Mouse (Mus musculus): ENCODE measurements around the gene Aldh6a1. TPM values are rescaled to one million over a fixed set of nuclear protein-coding genes. Genes with fewer than 3 reads are reported as not detected.

Aldh6a1 gene
- polyA plus RNA-seq, 1 experiment from 2014 or later: 31.4 TPM

GRCm38 (mm10) chr12:84398629-84399028 is 52.2 kb downstream of the Aldh6a1 start:
- no peak overlapping the region for H3K4me3 ChIP-seq (ENCODE audit: low read depth, low read length)
- WGBS: 83% methylated on average over 5 of the region's 5 CpGs
- ATAC-seq (replicated peaks; ENCODE audit: insufficient number of reproducible peaks, low FRiP score, low TSS enrichment, low read depth) (no peak), DNase-seq (ENCODE audit: low spot score) (no peak)
- no peaks in the 10 kb centered on the region for H3K36me3 ChIP-seq (replicated peaks; ENCODE audit: control insufficient read depth, insufficient read depth, low read depth, low read length)
- H3K4me1 ChIP-seq (ENCODE audit: control insufficient read depth, insufficient read depth, low read length): no peaks in the 10 kb centered on the region
- no peak overlapping the region for H3K9ac ChIP-seq (replicated peaks; ENCODE audit: low read length)
- H3K27me3 ChIP-seq (ENCODE audit: control insufficient read depth, insufficient read depth, low read length): no peaks in the 10 kb centered on the region
- no peaks in the 10 kb centered on the region for H3K9me3 ChIP-seq (replicated peaks; ENCODE audit: control insufficient read depth, low read length)
- no peak overlapping the region for H3K27ac ChIP-seq (replicated peaks; ENCODE audit: low read depth, low read length)
- H3K4me2 ChIP-seq (ENCODE audit: low read depth, low read length): no peak overlapping the region

GRCm38 (mm10) chr12:84397685-84398084 is 53.1 kb downstream of the Aldh6a1 start:
- DNase-seq (ENCODE audit: low spot score) (no peak), ATAC-seq (replicated peaks; ENCODE audit: insufficient number of reproducible peaks, low FRiP score, low TSS enrichment, low read depth) (no peak)
- Histone ChIP-seq H3K9me3 (replicated peaks; ENCODE audit: control insufficient read depth, low read length) (no peaks in the 10 kb centered on the region), H3K27ac (replicated peaks; ENCODE audit: low read depth, low read length) (no peak overlapping the region), H3K9ac (replicated peaks; ENCODE audit: low read length) (no peak overlapping the region), H3K36me3 (replicated peaks; ENCODE audit: control insufficient read depth, insufficient read depth, low read depth, low read length) (no peaks in the 10 kb centered on the region), H3K4me2 (ENCODE audit: low read depth, low read length) (no peak overlapping the region), H3K4me3 (ENCODE audit: low read depth, low read length) (no peak overlapping the region), H3K4me1 (ENCODE audit: control insufficient read depth, insufficient read depth, low read length) (no peaks in the 10 kb centered on the region), H3K27me3 (ENCODE audit: control insufficient read depth, insufficient read depth, low read length) (no peaks in the 10 kb centered on the region)

- ATAC-seq (replicated peaks; ENCODE audit: insufficient number of reproducible peaks, low FRiP score, low TSS enrichment, low read depth) (peak; percentile 56; the same call in 1 of the 2 replicates), DNase-seq (ENCODE audit: low spot score) (no peak)
- Histone ChIP-seq H3K4me2 (ENCODE audit: low read depth, low read length) (no peak overlapping the region), H3K36me3 (replicated peaks; ENCODE audit: control insufficient read depth, insufficient read depth, low read depth, low read length) (no peaks in the 10 kb centered on the region), H3K9me3 (replicated peaks; ENCODE audit: control insufficient read depth, low read length) (no peaks in the 10 kb centered on the region), H3K4me3 (ENCODE audit: low read depth, low read length) (no peak overlapping the region), H3K27ac (replicated peaks; ENCODE audit: low read depth, low read length) (no peak overlapping the region), H3K4me1 (ENCODE audit: control insufficient read depth, insufficient read depth, low read length) (no peaks in the 10 kb centered on the region), H3K9ac (replicated peaks; ENCODE audit: low read length) (no peak overlapping the region), H3K27me3 (ENCODE audit: control insufficient read depth, insufficient read depth, low read length) (no peaks in the 10 kb centered on the region)
- WGBS: 84% methylated on average over 14 of the region's 14 CpGs
These were observed 53.7 kb downstream of the Aldh6a1 start for GRCm38 (mm10) chr12:84396947-84397679.

- ATAC-seq (replicated peaks; ENCODE audit: insufficient number of reproducible peaks, low FRiP score, low TSS enrichment, low read depth) (no peak), DNase-seq (ENCODE audit: low spot score) (no peak)
- Histone ChIP-seq H3K4me3 (ENCODE audit: low read depth, low read length) (no peak overlapping the region), H3K27me3 (ENCODE audit: control insufficient read depth, insufficient read depth, low read length) (no peaks in the 10 kb centered on the region), H3K27ac (replicated peaks; ENCODE audit: low read depth, low read length) (no peak overlapping the region), H3K4me2 (ENCODE audit: low read depth, low read length) (no peak overlapping the region), H3K9ac (replicated peaks; ENCODE audit: low read length) (no peak overlapping the region), H3K4me1 (ENCODE audit: control insufficient read depth, insufficient read depth, low read length) (no peaks in the 10 kb centered on the region), H3K9me3 (replicated peaks; ENCODE audit: control insufficient read depth, low read length) (no peaks in the 10 kb centered on the region), H3K36me3 (replicated peaks; ENCODE audit: control insufficient read depth, insufficient read depth, low read depth, low read length) (no peaks in the 10 kb centered on the region)
- whole genome bisulfite sequencing: 93% methylated on average over 5 of the region's 5 CpGs
These were observed 57.0 kb downstream of the Aldh6a1 start for GRCm38 (mm10) chr12:84393847-84394246.

- DNase-seq (ENCODE audit: low spot score) (no peak), ATAC-seq (replicated peaks; ENCODE audit: insufficient number of reproducible peaks, low FRiP score, low TSS enrichment, low read depth) (no peak)
- Histone ChIP-seq H3K4me1 (ENCODE audit: control insufficient read depth, insufficient read depth, low read length) (no peaks in the 10 kb centered on the region), H3K9me3 (replicated peaks; ENCODE audit: control insufficient read depth, low read length) (no peaks in the 10 kb centered on the region), H3K9ac (replicated peaks; ENCODE audit: low read length) (no peak overlapping the region), H3K4me3 (ENCODE audit: low read depth, low read length) (no peak overlapping the region), H3K4me2 (ENCODE audit: low read depth, low read length) (no peak overlapping the region), H3K27ac (replicated peaks; ENCODE audit: low read depth, low read length) (no peak overlapping the region), H3K27me3 (ENCODE audit: control insufficient read depth, insufficient read depth, low read length) (no peaks in the 10 kb centered on the region), H3K36me3 (replicated peaks; ENCODE audit: control insufficient read depth, insufficient read depth, low read depth, low read length) (no peaks in the 10 kb centered on the region)
- 98% methylated on average over 4 of the region's 4 CpGs for WGBS
These were observed 58.1 kb downstream of the Aldh6a1 start for GRCm38 (mm10) chr12:84392681-84393080.

GRCm38 (mm10) chr12:84390336-84390735 is 60.5 kb downstream of the Aldh6a1 start:
- H3K9ac ChIP-seq (replicated peaks; ENCODE audit: low read length): no peak overlapping the region
- no peak overlapping the region for H3K27ac ChIP-seq (replicated peaks; ENCODE audit: low read depth, low read length)
- H3K4me3 ChIP-seq (ENCODE audit: low read depth, low read length): no peak overlapping the region
- H3K4me1 ChIP-seq (ENCODE audit: control insufficient read depth, insufficient read depth, low read length): no peaks in the 10 kb centered on the region
- ATAC-seq (replicated peaks; ENCODE audit: insufficient number of reproducible peaks, low FRiP score, low TSS enrichment, low read depth): no peak
- H3K27me3 ChIP-seq (ENCODE audit: control insufficient read depth, insufficient read depth, low read length): no peaks in the 10 kb centered on the region
- no peaks in the 10 kb centered on the region for H3K36me3 ChIP-seq (replicated peaks; ENCODE audit: control insufficient read depth, insufficient read depth, low read depth, low read length)
- H3K4me2 ChIP-seq (ENCODE audit: low read depth, low read length): no peak overlapping the region
- no peak for DNase-seq (ENCODE audit: low spot score)
- 82% methylated on average over 6 of the region's 6 CpGs for WGBS
- H3K9me3 ChIP-seq (replicated peaks; ENCODE audit: control insufficient read depth, low read length): no peaks in the 10 kb centered on the region

- no peaks in the 10 kb centered on the region for H3K27me3 ChIP-seq (ENCODE audit: control insufficient read depth, insufficient read depth, low read length)
- no peak overlapping the region for H3K27ac ChIP-seq (replicated peaks; ENCODE audit: low read depth, low read length)
- ATAC-seq (replicated peaks; ENCODE audit: insufficient number of reproducible peaks, low FRiP score, low TSS enrichment, low read depth) (no peak), DNase-seq (ENCODE audit: low spot score) (no peak)
- H3K9me3 ChIP-seq (replicated peaks; ENCODE audit: control insufficient read depth, low read length): no peaks in the 10 kb centered on the region
- H3K4me2 ChIP-seq (ENCODE audit: low read depth, low read length): no peak overlapping the region
- 73% methylated on average over 14 of the region's 14 CpGs for whole genome bisulfite sequencing
- no peaks in the 10 kb centered on the region for H3K36me3 ChIP-seq (replicated peaks; ENCODE audit: control insufficient read depth, insufficient read depth, low read depth, low read length)
- no peak overlapping the region for H3K9ac ChIP-seq (replicated peaks; ENCODE audit: low read length)
- no peak overlapping the region for H3K4me3 ChIP-seq (ENCODE audit: low read depth, low read length)
- no peaks in the 10 kb centered on the region for H3K4me1 ChIP-seq (ENCODE audit: control insufficient read depth, insufficient read depth, low read length)
These were observed 61.9 kb downstream of the Aldh6a1 start for GRCm38 (mm10) chr12:84388774-84389400.

- ATAC-seq (replicated peaks; ENCODE audit: insufficient number of reproducible peaks, low FRiP score, low TSS enrichment, low read depth) (no peak), DNase-seq (ENCODE audit: low spot score) (no peak)
- Histone ChIP-seq H3K27ac (replicated peaks; ENCODE audit: low read depth, low read length) (no peak overlapping the region), H3K36me3 (replicated peaks; ENCODE audit: control insufficient read depth, insufficient read depth, low read depth, low read length) (no peaks in the 10 kb centered on the region), H3K9ac (replicated peaks; ENCODE audit: low read length) (no peak overlapping the region), H3K27me3 (ENCODE audit: control insufficient read depth, insufficient read depth, low read length) (no peaks in the 10 kb centered on the region), H3K4me1 (ENCODE audit: control insufficient read depth, insufficient read depth, low read length) (no peaks in the 10 kb centered on the region), H3K4me2 (ENCODE audit: low read depth, low read length) (no peak overlapping the region), H3K9me3 (replicated peaks; ENCODE audit: control insufficient read depth, low read length) (no peaks in the 10 kb centered on the region), H3K4me3 (ENCODE audit: low read depth, low read length) (no peak overlapping the region)
- 91% methylated on average over 8 of the region's 8 CpGs for WGBS
These were observed 62.7 kb downstream of the Aldh6a1 start for GRCm38 (mm10) chr12:84388097-84388496.
